Mouse (Mus musculus) erythroblast, embryonic 14.5 days (primary cell): ENCODE results near the gene Gpr31b.
"Not testable (repeated sequence)": the region's sequence is repeated elsewhere in the genome, so short reads cannot be mapped to it uniquely, and the experiment has no call there.

ENCODE experiments used
- GATA1 ChIP-seq: IDR thresholded peaks from 2 replicates; pipeline ENCODE4 v1.6.1; 2012; ENCODE audit warnings: low read length, inconsistent platforms, mixed read lengths
- TAL1 ChIP-seq: IDR thresholded peaks from 3 replicates; pipeline ENCODE4 v1.6.1; 2012; ENCODE audit warnings: low read length, inconsistent platforms, mixed read lengths

DNA sequence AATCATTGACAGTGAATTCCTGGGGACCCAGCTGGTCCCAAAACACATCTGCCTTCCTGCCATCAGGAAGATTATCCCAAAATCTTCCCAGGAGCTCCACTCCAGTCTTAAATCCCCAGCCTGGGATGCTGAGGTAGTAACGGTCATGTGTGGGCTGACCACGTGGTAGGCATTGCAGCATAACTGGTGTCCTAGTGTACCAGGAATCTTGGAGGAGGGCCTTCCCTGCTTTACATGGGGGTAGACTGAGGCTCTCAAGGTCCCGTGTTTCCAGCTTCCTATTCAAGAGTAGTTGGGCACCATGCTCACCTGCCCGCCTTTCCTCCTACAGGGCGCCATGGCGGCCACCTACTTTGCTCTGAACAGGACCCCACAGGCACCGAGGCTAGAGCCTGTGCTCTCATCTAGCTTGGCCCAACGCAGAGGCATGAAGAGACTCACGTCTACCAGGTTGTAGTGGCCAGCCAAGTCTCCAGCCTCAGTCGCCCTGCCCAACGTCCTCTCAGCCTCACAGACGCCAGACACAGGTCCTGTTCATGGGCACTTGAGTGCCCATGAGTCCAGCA, 15.4 kb downstream of the Gpr31b start:
- TF ChIP-seq TAL1, GATA1: not testable (repeated sequence)
